25 mouse cellular contexts compared by ENCODE assay signal in the genomic region with DNA sequence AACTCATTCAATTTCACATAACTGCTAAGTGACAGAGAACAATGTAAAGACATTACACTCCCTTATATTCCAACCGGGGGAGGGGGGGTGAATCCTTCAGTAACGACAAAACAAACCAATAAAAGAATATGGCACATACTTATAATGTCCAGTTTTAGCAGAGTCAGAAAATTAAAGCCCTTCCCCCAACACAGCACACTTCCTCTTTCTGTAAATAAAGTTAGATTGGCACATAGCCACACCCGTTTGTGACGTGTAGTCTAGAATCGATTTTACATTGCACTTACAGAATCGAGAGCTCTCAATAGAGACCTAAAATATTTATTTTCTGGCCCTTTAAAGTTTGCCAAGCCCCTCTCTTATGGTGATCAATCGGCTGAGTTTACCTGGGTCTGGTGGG.
DNase-seq lines count a peak whose midpoint lies in the region; ATAC-seq lines count a peak whose summit lies in the region.
"Had no signal": no experiment of that assay in that cellular context is flagged by ENCODE, and none has a peak within 500 bp of the region (broad histone marks: within the 10 kb centered on the region; RNA-seq: fewer than 3 reads in every experiment).

No protein-coding gene starts in this region.

- H3K36me3 ChIP-seq in intestine, embryonic 16.5 days (ENCODE audit: control insufficient read depth, insufficient read depth, low read length), result no peaks in the 10 kb centered on the region
- H3K36me3 ChIP-seq: heart, embryonic 12.5 days; limb, embryonic 10.5 days; midbrain, embryonic 10.5 days had no signal

- no peak overlapping the region for H3K4me3 ChIP-seq in intestine, embryonic 16.5 days (ENCODE audit: low read length)
- H3K4me3 ChIP-seq: forebrain, embryonic 13.5 days; gastrocnemius, adult 2 months; heart, embryonic 12.5 days; left cerebral cortex, adult 2 months; limb, embryonic 10.5 days; midbrain, embryonic 10.5 days had no signal

- peak; percentile 16 to 31 for DNase-seq in spleen, postnatal 36 days (ENCODE audit: low spot score in 2 of 2)
- DNase-seq in spleen, adult 12 weeks (ENCODE audit: low spot score), result no peak
- peak; percentile 36 for DNase-seq in MEL-GATA-1-ER (ENCODE audit: extremely low read depth, low read depth)
- DNase-seq in left cerebral cortex, adult 8-10 months (ENCODE audit: low spot score in 2 of 2), result no peak
- no peak for DNase-seq in urinary bladder, postnatal 4 days (ENCODE audit: low spot score in 2 of 2)
- DNase-seq: adrenal gland, postnatal 10 days; cerebellum, adult 2 months; cerebellum, postnatal 36 days; gastrocnemius, adult 2 months; heart, postnatal 10 days; kidney, adult 18-20 months; liver; lung, postnatal 10 days; right cerebral cortex, adult 18-20 months; right cerebral cortex, postnatal 4 days had no signal

- no peaks in the 10 kb centered on the region for H3K27me3 ChIP-seq in intestine, embryonic 16.5 days (replicated peaks; ENCODE audit: control insufficient read depth, insufficient read depth, low read length)
- H3K27me3 ChIP-seq: forebrain, embryonic 13.5 days; heart, embryonic 12.5 days had no signal

- H3K4me1 ChIP-seq in intestine, embryonic 16.5 days (ENCODE audit: control insufficient read depth, insufficient read depth, low read length), result no peaks in the 10 kb centered on the region
- H3K4me1 ChIP-seq: forebrain, embryonic 13.5 days; heart, embryonic 12.5 days; limb, embryonic 10.5 days; midbrain, embryonic 10.5 days had no signal

- peak; percentile 64 for ATAC-seq in megakaryocyte progenitor cell, adult 5-6 weeks (replicated peaks; ENCODE audit: poor library complexity)
- no peak for ATAC-seq in intestine, embryonic 16.5 days
- ATAC-seq: activated CD4-positive, CD25-positive, alpha-beta regulatory T cell, adult 4 months; forebrain, embryonic 13.5 days; hindbrain, postnatal 0 days; midbrain, embryonic 16.5 days had no signal

- H3K9me3 ChIP-seq in intestine, embryonic 16.5 days (ENCODE audit: control insufficient read depth, low read length), result no peaks in the 10 kb centered on the region
- H3K9me3 ChIP-seq: forebrain, embryonic 13.5 days; heart, embryonic 12.5 days; limb, embryonic 10.5 days; midbrain, embryonic 10.5 days had no signal

- 80% methylated on average over 7 of the region's 7 CpGs for WGBS in intestine, embryonic 16.5 days

- H3K27ac ChIP-seq in intestine, embryonic 16.5 days (ENCODE audit: low read length), result no peak overlapping the region
- H3K27ac ChIP-seq: forebrain, embryonic 13.5 days; gastrocnemius, adult 2 months; hindbrain, postnatal 0 days; left cerebral cortex, adult 2 months; limb, embryonic 10.5 days; midbrain, embryonic 10.5 days had no signal

- no peak overlapping the region for H3K9ac ChIP-seq in intestine, embryonic 16.5 days (ENCODE audit: low read depth, low read length)
- H3K9ac ChIP-seq: forebrain, embryonic 13.5 days; heart, embryonic 12.5 days had no signal

- H3K4me2 ChIP-seq in intestine, embryonic 16.5 days (ENCODE audit: low read depth, low read length), result no peak overlapping the region
- H3K4me2 ChIP-seq: forebrain, embryonic 13.5 days; heart, embryonic 12.5 days had no signal

Comparison
In these comparisons a context has a peak if more than half of its experiments do, and no peak if none do; other contexts are left out.
1. DNase-seq: peak in spleen, postnatal 36 days (2 of 2) and MEL-GATA-1-ER (single experiment); none in spleen, adult 12 weeks (single experiment), left cerebral cortex, adult 8-10 months (0 of 2) and urinary bladder, postnatal 4 days (0 of 2).